Mouse (Mus musculus): ENCODE data around the gene Gm3409.
"Not testable (repeated sequence)": the region's sequence is repeated elsewhere in the genome, so short reads cannot be mapped to it uniquely, and the experiment has no call there.

Gm3409 gene

GRCm38 (mm10) chr5:146537347-146537746, at the start of gene Gm3409:
TSS of gene Gm3409 (plus strand) at chr5:146537647.
- DNase-seq, result not testable (repeated sequence)

DNA sequence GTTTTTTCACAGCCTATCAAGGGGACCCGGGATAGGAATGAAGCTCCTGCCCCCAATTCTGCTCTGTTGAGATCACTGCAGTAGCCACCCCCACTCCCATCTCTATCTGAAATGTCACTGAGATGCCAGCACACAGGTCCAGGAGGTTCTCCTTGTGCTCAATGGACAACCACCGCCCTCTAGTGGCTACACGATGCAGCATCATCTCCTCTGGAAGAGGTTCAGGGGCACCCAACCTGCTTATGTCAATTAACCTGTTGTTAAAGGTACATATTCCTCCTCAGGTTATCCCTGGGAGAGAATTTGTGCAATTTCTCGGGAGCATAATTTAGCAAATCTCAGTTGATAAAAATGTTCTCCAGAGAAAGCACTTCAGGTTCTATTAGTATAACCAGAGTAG, 48.5 kb upstream of the Gm3409 start:
- not testable (repeated sequence) for DNase-seq

- DNase-seq, result not testable (repeated sequence)
These were observed 46.4 kb upstream of the Gm3409 start, which contains the start of gene Gm6370 for GRCm38 (mm10) chr5:146491063-146491462. TSS of gene Gm6370 (plus strand) at chr5:146491363.

DNA sequence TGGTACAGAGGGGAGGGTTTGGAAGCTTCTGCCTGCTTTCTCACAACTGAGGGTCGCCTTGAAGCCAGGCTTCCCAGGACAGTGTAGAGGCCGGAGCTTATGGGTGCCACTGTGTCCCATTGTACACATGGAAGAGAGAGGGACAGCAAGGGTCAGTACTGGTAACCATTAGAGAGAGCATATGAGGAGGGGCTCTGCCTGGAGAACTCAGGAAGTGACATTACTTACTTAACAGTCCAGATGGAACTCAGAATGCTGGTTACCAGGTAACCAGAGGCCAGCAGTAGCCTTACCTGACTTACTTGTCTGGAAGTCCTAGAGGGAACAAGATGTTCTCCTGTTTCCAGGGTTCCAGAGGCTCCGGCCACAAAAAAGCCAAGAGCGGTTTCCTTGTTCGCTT, 35.3 kb upstream of the Gm3409 start, which contains the start of gene 4930449I24Rik:
4930449I24Rik (plus strand) TSS at position 301 of the 400 bp plus-strand sequence.
- not testable (repeated sequence) for DNase-seq

GRCm38 (mm10) chr5:146513823-146514222, 23.6 kb upstream of the Gm3409 start, which contains the start of gene Gm3402:
TSS of gene Gm3402 (plus strand) at chr5:146514123.
- not testable (repeated sequence) for DNase-seq

- not testable (repeated sequence) for DNase-seq
These were observed 11.9 kb upstream of the Gm3409 start, which contains the start of gene Gm3404 for GRCm38 (mm10) chr5:146525501-146525900. TSS of gene Gm3404 (plus strand) at chr5:146525801.

- DNase-seq, result not testable (repeated sequence)
These were observed 18.4 kb downstream of the Gm3409 start, which contains the start of gene Gm3415 for GRCm38 (mm10) chr5:146555836-146556235. TSS of gene Gm3415 (plus strand) at chr5:146556136.

GRCm38 (mm10) chr5:146564259-146564658, 26.8 kb downstream of the Gm3409 start:
- no peak for DNase-seq

DNA sequence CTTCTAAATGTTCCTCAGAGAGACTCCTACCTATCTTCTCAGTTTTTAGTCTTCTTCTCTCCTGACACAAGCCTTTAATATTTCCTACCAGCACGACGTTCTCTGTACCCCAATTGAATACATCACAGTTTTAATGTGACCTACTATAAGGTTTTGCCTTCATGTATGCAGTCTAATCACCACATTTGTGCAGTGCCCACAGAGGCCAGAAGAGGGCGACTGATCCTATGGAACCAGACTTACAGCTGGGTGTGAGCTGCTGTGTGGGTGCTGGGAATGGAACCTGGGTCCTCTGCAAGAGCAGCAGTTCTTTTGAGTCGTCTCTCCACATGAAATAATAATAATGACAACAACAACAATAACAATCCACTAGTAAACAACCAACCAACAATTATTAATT, 29.6 kb downstream of the Gm3409 start:
- peak; percentile 32 for DNase-seq

- not testable (repeated sequence) for DNase-seq
These were observed 32.7 kb downstream of the Gm3409 start for GRCm38 (mm10) chr5:146570179-146570578.

DNA sequence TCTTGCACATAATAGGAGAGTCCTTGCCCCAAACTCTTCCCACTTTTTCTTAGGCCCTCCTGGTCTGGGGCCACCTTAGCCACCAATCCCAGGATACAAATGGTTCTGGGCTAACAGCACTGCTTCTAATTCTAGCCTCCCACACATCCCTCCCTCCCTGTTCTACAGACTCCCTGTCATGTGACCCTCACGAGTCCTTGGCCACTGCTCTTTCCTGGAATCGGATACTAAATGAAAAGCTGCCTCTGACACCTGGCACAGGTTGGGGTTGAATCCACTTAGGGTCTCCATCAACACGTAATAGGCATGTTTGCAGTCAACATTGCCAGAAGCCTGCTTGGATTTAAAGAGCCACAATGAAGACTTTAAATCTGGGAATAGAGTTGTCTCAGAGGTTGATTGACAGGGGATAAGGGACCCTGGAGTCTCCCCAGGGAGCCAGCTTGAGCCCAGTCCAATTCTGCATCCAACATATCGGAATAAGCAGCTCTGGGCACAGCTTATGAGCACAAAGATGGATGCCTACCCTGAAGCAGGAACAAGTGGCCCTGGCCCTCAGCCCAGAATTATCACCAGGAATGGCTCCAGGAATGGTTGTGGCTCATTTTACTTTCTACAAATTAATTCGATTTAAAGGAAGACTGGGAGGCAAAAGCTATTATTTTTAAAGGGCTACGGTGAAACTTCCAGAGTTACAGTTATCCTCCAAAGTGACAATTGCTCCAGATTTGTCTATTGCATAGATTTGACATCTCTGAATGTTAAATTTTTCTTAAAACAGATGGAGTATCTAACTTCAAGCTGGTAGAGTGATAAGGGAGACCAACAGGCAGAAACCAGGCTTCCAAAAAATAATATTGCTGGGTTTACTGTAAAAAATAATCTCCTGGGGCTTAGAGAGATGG, 34.6 kb downstream of the Gm3409 start:
- not testable (repeated sequence) for DNase-seq

DNA sequence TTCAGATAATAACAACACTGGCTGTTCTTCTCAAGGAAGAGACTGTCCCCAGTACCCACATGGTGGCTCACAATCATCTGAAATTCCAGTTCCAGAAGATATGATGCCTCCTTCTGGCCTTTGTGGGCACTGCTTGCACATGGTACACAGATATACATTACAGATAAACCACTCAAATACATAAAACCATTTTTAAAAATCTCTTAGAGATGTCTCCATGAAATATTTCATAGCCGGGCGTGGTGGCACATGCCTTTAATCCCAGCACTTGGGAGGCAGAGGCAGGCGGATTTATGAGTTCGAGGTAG, 35.2 kb downstream of the Gm3409 start:
- DNase-seq, result not testable (repeated sequence)

DNA sequence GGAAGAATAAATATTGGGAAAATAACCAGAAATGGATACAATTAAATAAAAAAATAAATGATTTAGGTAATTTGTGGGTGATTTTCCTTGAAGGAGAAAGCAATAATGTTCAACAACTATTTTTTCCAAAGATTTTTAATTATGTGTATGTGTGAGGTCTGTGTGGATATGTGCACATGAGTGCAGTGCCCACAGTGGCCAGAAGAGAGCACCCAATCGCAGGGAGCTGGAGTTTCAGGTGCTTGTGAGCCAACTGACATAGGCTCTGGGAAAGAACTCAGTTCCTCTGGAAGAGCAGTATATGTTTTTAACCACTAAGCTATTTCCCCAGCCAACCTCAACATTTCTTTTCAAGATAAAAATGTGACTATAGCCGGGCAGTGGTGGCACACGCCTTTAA, 39.2 kb downstream of the Gm3409 start:
- no peak for DNase-seq

GRCm38 (mm10) chr5:146584156-146584477, 46.7 kb downstream of the Gm3409 start:
- peak; percentile 41 for DNase-seq

GRCm38 (mm10) chr5:146584478-146585306, 47.2 kb downstream of the Gm3409 start, which contains the start of gene Gpr12:
TSS of gene Gpr12 (minus strand) at chr5:146585239.
- peak; percentile 80 for DNase-seq

DNA sequence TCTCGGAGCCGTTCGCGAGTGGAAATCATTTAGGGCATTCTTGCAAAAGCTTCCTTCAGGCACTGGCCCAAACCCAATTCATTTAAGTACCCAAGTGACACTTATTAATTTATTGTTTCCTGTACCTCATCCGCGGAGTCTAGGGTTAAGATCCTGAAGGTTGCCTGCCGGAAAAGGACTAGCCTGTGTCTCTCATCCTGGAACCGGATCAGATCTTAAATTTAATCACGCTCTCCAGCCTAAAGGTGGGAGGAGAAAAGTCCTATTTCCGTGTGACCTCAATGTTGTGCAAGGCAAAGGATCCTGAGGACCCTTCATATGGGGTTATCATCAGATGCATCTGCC, 47.8 kb downstream of the Gm3409 start:
- no peak for DNase-seq

DNA sequence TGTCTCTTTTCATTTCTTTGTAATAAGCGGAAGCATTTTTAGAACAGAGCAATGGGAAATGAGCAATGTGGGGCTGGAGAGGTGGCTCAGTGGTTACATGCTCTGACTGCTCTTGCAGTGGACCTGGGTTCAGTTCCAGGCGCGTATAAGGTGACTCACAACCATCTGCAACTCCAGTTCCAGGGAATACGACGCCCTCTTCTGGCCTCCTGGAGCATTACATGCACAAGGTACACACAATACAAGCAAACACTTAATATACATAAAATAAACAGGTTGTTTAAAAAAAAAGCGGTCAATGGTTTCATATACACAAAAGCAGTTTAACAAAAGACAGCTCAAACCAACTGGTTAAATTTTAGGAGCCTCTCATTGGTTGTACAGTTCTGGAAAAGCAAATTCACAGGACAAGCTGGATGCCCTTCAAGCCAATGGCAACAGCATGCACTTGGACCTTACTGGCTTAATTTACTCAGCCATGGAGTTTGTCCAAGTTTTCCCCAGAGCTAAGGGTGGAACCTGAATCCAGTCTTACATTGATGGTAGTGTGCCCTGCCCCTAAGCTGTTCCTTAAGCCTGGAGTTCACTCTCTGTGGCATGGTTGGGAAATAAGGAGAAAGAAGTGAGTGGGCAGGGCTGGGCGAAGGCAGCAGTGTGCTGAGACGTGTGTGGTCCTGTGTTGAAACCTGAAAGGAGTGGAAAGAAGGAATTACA, 49.1 kb downstream of the Gm3409 start:
- DNase-seq, result no peak

All from retina, postnatal 1 day (tissue).